Mouse (Mus musculus): ENCODE results near the gene Kcnc3.

Gene Kcnc3

GRCm38 (mm10) chr7:44596996-44597538, 6.6 kb downstream of the Kcnc3 start:
- DNase-seq (ENCODE audit: low read depth, low spot score), result peak; percentile 57

GRCm38 (mm10) chr7:44597666-44598065, 7.2 kb downstream of the Kcnc3 start:
- DNase-seq (ENCODE audit: low read depth, low spot score), result no peak

GRCm38 (mm10) chr7:44598336-44598735, 7.9 kb downstream of the Kcnc3 start:
- no peak for DNase-seq (ENCODE audit: low read depth, low spot score)

GRCm38 (mm10) chr7:44600691-44601262, 10.3 kb downstream of the Kcnc3 start:
- no peak for DNase-seq (ENCODE audit: low read depth, low spot score)

- DNase-seq (ENCODE audit: low read depth, low spot score), result no peak
Measured at GRCm38 (mm10) chr7:44601646-44602045, 11.2 kb downstream of the Kcnc3 start.

- no peak for DNase-seq (ENCODE audit: low read depth, low spot score)
Measured at GRCm38 (mm10) chr7:44602443-44602842, 12.0 kb downstream of the Kcnc3 start.

- peak; percentile 67 for DNase-seq (ENCODE audit: low read depth, low spot score)
Measured at GRCm38 (mm10) chr7:44603186-44603855, 12.9 kb downstream of the Kcnc3 start.

GRCm38 (mm10) chr7:44604139-44604606, 13.7 kb downstream of the Kcnc3 start:
- peak; percentile 95 for DNase-seq (ENCODE audit: low read depth, low spot score)

GRCm38 (mm10) chr7:44604619-44605018, 14.2 kb downstream of the Kcnc3 start:
- DNase-seq (ENCODE audit: low read depth, low spot score), result peak; percentile 88

GRCm38 (mm10) chr7:44605436-44605835, 15.0 kb downstream of the Kcnc3 start:
- DNase-seq (ENCODE audit: low read depth, low spot score), result peak; percentile 45

- DNase-seq (ENCODE audit: low read depth, low spot score), result peak; percentile 91
Measured at GRCm38 (mm10) chr7:44606171-44606901, 15.9 kb downstream of the Kcnc3 start.

- no peak for DNase-seq (ENCODE audit: low read depth, low spot score)
Measured at GRCm38 (mm10) chr7:44612192-44612591, 21.7 kb downstream of the Kcnc3 start.

GRCm38 (mm10) chr7:44614041-44614688, 23.7 kb downstream of the Kcnc3 start:
- DNase-seq (ENCODE audit: low read depth, low spot score), result peak; percentile 94

GRCm38 (mm10) chr7:44615309-44615708, 24.8 kb downstream of the Kcnc3 start:
- no peak for DNase-seq (ENCODE audit: low read depth, low spot score)

- DNase-seq (ENCODE audit: low read depth, low spot score), result no peak
Measured at GRCm38 (mm10) chr7:44615987-44616386, 25.5 kb downstream of the Kcnc3 start.

- peak; percentile 69 for DNase-seq (ENCODE audit: low read depth, low spot score)
Measured at GRCm38 (mm10) chr7:44617059-44617458, 26.6 kb downstream of the Kcnc3 start.

GRCm38 (mm10) chr7:44623714-44624542, 33.5 kb downstream of the Kcnc3 start:
- peak; percentile 62 for DNase-seq (ENCODE audit: low read depth, low spot score)

GRCm38 (mm10) chr7:44624543-44624826, 34.0 kb downstream of the Kcnc3 start:
- no peak for DNase-seq (ENCODE audit: low read depth, low spot score)

- DNase-seq (ENCODE audit: low read depth, low spot score), result peak; percentile 43
Measured at GRCm38 (mm10) chr7:44624828-44625227, 34.4 kb downstream of the Kcnc3 start.

GRCm38 (mm10) chr7:44625241-44626067, 35.0 kb downstream of the Kcnc3 start:
- DNase-seq (ENCODE audit: low read depth, low spot score), result no peak
